Mouse (Mus musculus): ENCODE measurements around the gene Heg1. TPM values are rescaled to one million over a fixed set of nuclear protein-coding genes. Genes with fewer than 3 reads are reported as not detected.

The Heg1 gene
- polyA plus RNA-seq, 1 experiment, result 7.7 TPM

DNA sequence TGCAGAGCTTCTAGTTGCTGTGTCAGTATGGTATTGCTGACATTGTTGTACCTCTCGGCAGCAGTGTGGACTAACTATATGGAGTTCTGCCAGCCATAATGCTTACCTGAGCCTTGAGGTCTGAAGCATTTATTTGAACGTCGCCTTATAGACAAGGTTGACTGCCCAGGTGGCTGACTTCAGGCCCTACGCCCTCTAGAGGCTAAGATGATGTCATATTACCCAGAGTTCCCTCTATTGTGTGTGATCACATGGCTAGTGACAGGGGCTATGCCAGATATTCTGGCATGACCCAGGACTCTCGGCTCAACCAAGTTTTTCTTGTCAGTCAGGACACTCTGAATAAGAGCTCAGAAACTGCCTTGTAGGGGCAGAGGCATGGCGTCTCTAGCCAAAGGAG is 52.6 kb downstream of the Heg1 start:
- DNase-seq (ENCODE audit: low read depth, low spot score), result no peak
- 81% methylated on average over 6 of the region's 6 CpGs for WGBS

DNA sequence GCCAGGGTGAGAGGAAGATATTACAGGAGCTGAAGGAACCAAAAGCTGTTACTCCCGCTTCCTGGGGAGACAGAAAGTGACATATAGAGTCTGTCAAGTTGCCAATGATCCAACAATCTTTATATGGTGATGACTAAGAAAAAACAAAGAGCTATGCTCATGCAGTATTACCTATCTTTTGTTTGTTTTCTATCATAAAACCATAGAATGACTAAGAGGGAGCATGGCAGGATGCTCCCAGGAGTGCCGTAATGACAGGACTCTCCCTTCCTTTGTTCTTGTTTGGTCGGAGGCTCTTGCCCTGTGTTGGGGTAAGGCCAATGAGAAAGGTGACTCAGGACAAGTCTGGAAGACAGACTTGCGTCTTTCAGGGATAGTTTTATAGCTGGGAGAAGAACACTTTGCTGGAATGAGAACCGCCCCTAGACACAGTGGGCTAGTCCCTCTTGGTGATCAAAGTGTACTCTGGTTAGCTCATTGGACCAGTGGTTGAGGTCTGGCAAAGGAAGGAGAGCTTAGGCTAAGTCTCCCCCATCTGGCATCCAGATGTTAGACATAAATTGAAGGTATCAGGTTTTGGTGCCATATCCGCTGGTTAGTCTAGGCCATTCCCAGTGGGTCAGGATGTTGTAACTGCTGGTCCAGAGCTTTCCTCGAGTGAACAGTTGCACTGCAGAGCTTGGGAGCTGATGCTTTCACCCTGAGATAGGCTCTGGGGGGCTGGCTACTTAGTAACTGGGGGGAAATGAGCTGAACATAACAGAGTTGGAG is 55.0 kb downstream of the Heg1 start:
- 29% methylated on average over 7 of the region's 7 CpGs for WGBS
- DNase-seq (ENCODE audit: low read depth, low spot score), result peak; percentile 71

GRCm38 (mm10) chr16:33739802-33740201 is 55.6 kb downstream of the Heg1 start:
- DNase-seq (ENCODE audit: low read depth, low spot score), result no peak
- WGBS, result 31% methylated on average over 3 of the region's 3 CpGs

- 36% methylated on average over 6 of the region's 6 CpGs for WGBS
- DNase-seq (ENCODE audit: low read depth, low spot score), result no peak
Measured at GRCm38 (mm10) chr16:33740416-33740815, 56.2 kb downstream of the Heg1 start.

DNA sequence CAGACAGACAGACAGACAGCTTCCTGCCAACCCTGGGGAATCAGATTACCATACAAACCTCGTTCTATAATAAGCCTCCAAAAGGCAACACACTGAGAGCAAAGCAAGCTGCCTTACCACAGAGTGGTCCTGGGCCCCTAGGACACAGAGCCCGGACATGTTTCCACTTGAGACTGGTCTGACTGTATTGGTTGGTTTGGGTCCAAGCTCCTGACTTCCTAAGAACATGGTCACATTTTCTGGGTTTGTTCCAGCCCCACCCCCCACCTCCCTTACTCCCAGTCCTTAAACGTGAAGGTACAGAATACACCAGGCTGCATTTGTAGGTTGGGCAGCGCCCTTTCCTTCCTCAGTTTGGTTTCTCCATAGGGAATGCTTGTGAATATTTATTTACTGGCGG is 57.6 kb downstream of the Heg1 start:
- 64% methylated on average over 5 of the region's 5 CpGs for WGBS
- DNase-seq (ENCODE audit: low read depth, low spot score), result no peak

DNA sequence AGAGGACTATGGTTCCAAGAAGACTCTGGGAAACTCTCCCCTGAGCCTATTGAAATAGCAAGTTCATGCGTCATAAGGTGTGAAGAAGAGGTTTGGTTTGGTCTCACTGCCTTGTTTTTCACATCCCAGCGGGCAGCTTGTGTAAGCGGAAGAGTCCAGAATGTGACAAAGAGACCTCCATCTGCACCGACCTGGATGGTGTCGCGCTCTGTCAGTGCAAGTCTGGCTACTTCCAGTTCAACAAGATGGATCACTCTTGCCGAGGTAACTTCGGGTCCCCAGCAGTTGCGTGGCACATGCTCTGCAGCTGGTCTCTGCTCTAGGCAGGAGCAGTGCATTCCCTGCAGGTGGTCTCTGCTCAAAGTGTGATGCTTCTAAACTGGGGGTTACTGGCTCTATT is 58.1 kb downstream of the Heg1 start:
- WGBS, result 86% methylated on average over 9 of the region's 9 CpGs
- DNase-seq (ENCODE audit: low read depth, low spot score), result no peak

- DNase-seq (ENCODE audit: low read depth, low spot score), result no peak
- 37% methylated on average over 7 of the region's 7 CpGs for WGBS
Measured at GRCm38 (mm10) chr16:33744622-33745419, 60.7 kb downstream of the Heg1 start.

GRCm38 (mm10) chr16:33745457-33745856 is 61.3 kb downstream of the Heg1 start:
- WGBS, result 25% methylated on average over 7 of the region's 7 CpGs
- DNase-seq (ENCODE audit: low read depth, low spot score), result no peak

- 78% methylated on average over 10 of the region's 10 CpGs for WGBS
- DNase-seq (ENCODE audit: low read depth, low spot score), result no peak
Measured at GRCm38 (mm10) chr16:33746074-33746676, 62.0 kb downstream of the Heg1 start.

DNA sequence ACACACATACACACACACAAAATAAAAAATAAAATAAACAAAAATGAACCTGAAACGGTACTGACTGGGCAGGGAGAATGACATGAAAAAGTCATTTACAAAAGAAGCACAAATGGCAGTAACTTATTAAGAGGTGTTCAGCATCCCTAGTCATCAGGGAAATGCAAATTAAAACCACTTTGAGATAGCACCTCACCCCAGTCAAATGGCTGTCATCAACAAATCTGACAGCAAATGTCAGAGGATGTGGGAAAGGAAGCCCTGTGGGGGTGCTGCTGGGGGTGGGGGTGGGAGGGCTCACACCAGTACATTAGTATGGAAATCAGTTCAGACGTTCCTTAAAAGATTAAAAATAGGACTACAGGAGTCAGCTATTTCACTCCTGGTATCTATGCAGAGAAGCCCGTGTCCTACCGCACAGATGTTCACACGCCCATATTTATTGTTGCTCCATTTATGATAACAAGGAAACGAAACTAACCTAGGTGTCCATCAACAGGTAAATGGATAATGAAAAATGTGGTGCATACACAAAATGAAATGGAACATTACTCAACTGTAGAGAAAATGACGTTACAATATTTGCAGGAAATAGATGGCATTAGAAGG is 63.3 kb downstream of the Heg1 start:
- no peak for DNase-seq (ENCODE audit: low read depth, low spot score)
- 20% methylated on average over 7 of the region's 7 CpGs for WGBS

DNA sequence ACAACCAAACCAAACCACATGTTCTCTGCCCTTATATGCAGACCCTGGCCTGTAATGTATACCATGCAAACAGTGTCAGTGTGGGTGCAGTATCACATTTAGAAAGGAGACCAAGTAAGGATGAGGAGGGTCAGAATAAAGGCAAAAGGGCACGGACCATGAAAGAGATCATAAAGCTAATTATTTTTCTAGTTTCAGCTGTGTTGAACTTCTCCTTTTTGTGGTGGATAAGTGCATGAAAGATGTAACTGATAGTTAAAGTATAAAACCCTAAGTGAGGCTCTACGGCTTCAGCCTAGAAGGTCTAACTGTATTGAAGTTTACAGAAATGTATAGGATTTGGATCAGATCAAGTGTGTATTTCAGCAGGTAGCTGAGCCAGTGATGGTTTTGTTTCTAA is 63.8 kb downstream of the Heg1 start:
- DNase-seq (ENCODE audit: low read depth, low spot score), result no peak
- WGBS, result 82% methylated on average over 2 of the region's 2 CpGs

- DNase-seq (ENCODE audit: low read depth, low spot score), result peak; percentile 65
- WGBS, result 16% methylated on average over 13 of the region's 13 CpGs
Measured at GRCm38 (mm10) chr16:33751152-33751551, 67.0 kb downstream of the Heg1 start.

DNA sequence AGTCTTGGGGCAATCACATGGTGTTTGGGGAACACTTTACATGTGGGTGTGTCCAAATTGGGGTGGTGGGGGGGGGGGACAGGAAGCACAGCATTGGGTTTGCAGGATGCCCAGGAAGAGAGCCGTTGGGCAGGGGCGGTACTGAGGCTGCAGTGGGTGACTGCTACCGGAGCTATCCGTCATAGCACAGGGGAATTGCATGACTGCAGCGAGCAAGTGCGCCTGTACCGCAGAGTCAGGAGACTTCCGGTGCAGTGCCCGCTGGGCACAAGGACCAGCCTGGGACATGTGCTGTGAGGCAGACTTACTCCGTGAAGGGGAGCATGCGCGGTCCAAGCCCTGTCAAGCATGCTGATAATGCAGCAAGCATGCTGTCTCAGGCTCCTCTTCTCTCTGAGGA is 67.4 kb downstream of the Heg1 start:
- DNase-seq (ENCODE audit: low read depth, low spot score), result no peak
- 18% methylated on average over 12 of the region's 12 CpGs for WGBS

GRCm38 (mm10) chr16:33752904-33753578 is 68.9 kb downstream of the Heg1 start:
- DNase-seq (ENCODE audit: low read depth, low spot score), result no peak
- WGBS, result 22% methylated on average over 8 of the region's 8 CpGs

- DNase-seq (ENCODE audit: low read depth, low spot score), result no peak
- WGBS, result 92% methylated on average over 8 of the region's 8 CpGs
Measured at GRCm38 (mm10) chr16:33755293-33755692, 71.1 kb downstream of the Heg1 start.

DNA sequence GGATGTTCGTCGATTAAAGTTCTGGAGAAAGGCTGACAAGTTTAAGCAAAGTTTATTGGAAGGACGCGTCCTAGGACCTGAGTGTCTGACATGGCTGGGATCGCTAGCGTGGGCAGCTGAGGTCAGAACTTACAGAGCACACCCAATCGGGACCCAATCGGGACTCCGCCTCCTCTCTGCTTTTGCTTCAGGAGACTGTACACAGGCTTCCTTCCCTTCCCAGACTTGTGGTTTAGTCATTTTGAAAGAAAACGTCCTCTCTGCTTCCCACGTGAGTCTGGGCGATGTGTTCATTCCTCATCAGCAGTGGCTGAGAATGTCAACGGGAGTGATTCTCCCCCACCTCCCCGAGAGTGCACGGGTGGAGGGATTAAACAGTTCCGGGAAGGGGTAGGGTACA is 71.8 kb downstream of the Heg1 start:
- no peak for DNase-seq (ENCODE audit: low read depth, low spot score)
- 74% methylated on average over 16 of the region's 16 CpGs for WGBS

DNA sequence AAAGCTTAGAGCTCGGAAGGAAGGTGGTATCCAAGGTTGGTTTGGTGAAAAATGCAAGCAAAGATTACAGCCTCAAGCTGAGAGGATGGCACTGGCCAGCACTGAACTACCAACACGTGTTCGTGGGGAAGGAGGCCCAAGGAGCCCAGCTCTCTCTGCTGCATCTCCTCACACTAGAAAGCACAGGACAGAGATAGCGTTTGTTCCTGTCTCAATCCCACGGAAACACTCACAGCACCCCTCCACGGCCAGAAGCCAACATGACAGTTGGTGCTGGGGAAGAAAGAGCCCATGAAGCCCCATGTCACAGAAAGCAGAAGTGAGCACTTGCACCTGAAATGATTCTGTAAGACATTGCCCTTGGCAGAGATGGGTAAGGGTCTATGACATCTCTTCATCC is 72.2 kb downstream of the Heg1 start:
- no peak for DNase-seq (ENCODE audit: low read depth, low spot score)
- 71% methylated on average over 6 of the region's 6 CpGs for WGBS

GRCm38 (mm10) chr16:33759207-33759606 is 75.0 kb downstream of the Heg1 start:
- DNase-seq (ENCODE audit: low read depth, low spot score), result no peak

GRCm38 (mm10) chr16:33760542-33760941 is 76.4 kb downstream of the Heg1 start:
- no peak for DNase-seq (ENCODE audit: low read depth, low spot score)
- WGBS, result 67% methylated on average over 5 of the region's 5 CpGs

More at GRCm38 (mm10) chr16:33759207-33759606, 75.0 kb downstream of the Heg1 start:
- WGBS, result 85% methylated on average over 7 of the region's 7 CpGs

DNA sequence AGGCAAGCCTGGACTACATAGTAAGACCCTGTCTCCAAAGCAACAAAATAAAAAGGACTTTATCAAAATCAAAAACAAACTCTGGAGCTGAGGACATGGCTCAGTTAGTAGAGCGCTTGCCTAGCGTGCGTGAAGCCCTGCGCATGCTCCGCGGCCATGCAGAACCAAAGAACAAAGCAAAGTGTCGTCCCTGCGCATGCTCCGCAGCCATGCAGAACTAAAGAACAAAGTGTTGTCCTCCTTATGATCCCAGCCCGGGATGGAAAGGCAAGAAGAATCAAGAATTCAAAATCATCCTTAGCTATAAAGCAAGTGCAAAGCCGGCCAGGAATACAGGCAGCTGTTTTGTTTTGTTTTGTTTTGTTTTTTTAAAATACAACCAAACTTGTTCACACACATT is 76.8 kb downstream of the Heg1 start:
- WGBS, result 91% methylated on average over 11 of the region's 11 CpGs

More for the DNA sequence above, 76.8 kb downstream of the Heg1 start:
- DNase-seq (ENCODE audit: low read depth, low spot score), result no peak
